Mouse (Mus musculus): ENCODE results near the gene Camkmt. TPM values are rescaled to one million over a fixed set of nuclear protein-coding genes. Genes with fewer than 3 reads are reported as not detected.

Gene Camkmt
- total RNA-seq, 2 experiments from 2014 or later: 13.1 to 13.6 TPM

GRCm38 (mm10) chr17:85100232-85100631, 9.9 kb downstream of the Camkmt start:
- Histone ChIP-seq H3K4me3 (no peak overlapping the region), H3K27ac (no peak overlapping the region)
- no peak for DNase-seq (ENCODE audit: low spot score in 2 of 2)
- no peak for TF ChIP-seq CTCF (conservative IDR thresholded peaks at IDR 0.05)

DNA sequence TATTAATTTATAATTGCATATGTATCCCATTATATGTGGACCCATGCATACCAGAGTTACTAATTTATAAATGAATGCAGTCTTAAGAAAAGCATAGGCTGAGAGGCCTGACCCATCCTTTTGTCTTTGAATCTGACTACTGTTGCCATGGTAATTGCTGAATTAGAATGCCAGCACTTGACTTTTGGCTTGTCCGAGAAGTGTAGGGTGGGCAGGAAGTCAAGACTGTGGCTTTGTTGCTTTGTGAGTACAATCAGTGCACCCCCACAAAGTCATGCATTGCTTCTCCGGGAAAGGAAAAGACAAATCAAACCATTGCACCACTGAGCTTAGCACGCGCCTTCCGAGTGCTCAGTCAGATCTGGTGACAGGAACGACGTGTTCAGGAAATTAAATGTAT, 11.4 kb downstream of the Camkmt start:
- TF ChIP-seq CTCF (conservative IDR thresholded peaks at IDR 0.05): no peak
- no peak for DNase-seq (ENCODE audit: low spot score in 2 of 2)
- H3K4me3 ChIP-seq: no peak overlapping the region
- H3K27ac ChIP-seq: no peak overlapping the region

GRCm38 (mm10) chr17:85103310-85103709, 13.0 kb downstream of the Camkmt start:
- no peak for DNase-seq (ENCODE audit: low spot score in 2 of 2)
- Histone ChIP-seq H3K4me3 (no peak overlapping the region), H3K27ac (no peak overlapping the region)
- TF ChIP-seq CTCF (conservative IDR thresholded peaks at IDR 0.05): no peak

GRCm38 (mm10) chr17:85110640-85111039, 20.3 kb downstream of the Camkmt start:
- no peak for TF ChIP-seq CTCF (conservative IDR thresholded peaks at IDR 0.05)
- no peak for DNase-seq (ENCODE audit: low spot score in 2 of 2)
- Histone ChIP-seq H3K4me3 (no peak overlapping the region), H3K27ac (no peak overlapping the region)

DNA sequence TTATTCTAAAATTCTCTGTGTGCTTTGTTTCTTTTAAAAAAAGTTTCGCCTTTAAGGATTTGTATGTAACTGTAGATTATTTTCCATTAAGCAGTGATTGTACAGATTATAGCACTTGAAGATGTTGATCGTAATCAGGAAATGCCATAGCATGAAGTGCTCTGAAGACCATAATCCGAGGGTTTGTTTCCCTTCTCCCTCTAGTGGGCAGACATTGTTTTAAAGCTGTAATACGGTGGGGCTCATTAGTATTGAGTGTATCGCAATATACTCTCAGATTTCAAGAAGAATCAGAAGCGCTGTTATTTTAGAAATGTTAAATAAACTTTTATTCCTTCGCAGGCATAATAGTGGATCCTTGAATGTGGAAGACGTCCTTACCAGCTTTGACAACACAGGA, 23.1 kb downstream of the Camkmt start:
- Histone ChIP-seq H3K4me3 (no peak overlapping the region), H3K27ac (no peak overlapping the region)
- no peak for DNase-seq (ENCODE audit: low spot score in 2 of 2)
- TF ChIP-seq CTCF (conservative IDR thresholded peaks at IDR 0.05): peak; percentile 64

- H3K4me3 ChIP-seq: no peak overlapping the region
- no peak overlapping the region for H3K27ac ChIP-seq
- peak; percentile 95 for TF ChIP-seq CTCF (conservative IDR thresholded peaks at IDR 0.05)
- peak; percentile 32 to 78 for DNase-seq (ENCODE audit: low spot score in 2 of 2)
These were observed 26.3 kb downstream of the Camkmt start for GRCm38 (mm10) chr17:85116643-85117042.

DNA sequence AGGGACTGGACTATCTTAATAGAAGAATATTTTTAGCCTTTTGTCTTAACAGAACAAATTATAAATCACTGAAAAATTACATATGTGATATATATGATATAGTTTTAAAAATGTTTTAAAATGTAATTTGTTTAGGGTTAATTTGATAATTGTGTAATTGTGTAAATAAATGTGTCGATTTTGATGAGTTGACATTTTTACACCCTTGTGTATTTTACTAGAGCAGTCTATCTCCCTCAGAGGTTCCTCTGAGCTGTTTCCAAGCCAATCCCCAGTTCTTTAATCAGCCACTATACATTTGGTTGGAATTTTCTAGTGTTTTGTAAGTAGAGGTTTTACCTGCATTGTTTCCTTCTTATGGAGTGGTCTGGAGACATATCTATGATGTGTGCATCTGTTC, 48.0 kb downstream of the Camkmt start:
- H3K4me3 ChIP-seq: no peak overlapping the region
- no peak for DNase-seq (ENCODE audit: low spot score in 2 of 2)
- TF ChIP-seq CTCF (conservative IDR thresholded peaks at IDR 0.05): no peak
- no peak overlapping the region for H3K27ac ChIP-seq

- TF ChIP-seq CTCF (conservative IDR thresholded peaks at IDR 0.05): no peak
- DNase-seq (ENCODE audit: low spot score in 2 of 2): no peak
- H3K27ac ChIP-seq: no peak overlapping the region
- no peak overlapping the region for H3K4me3 ChIP-seq
These were observed 51.3 kb downstream of the Camkmt start for GRCm38 (mm10) chr17:85141621-85142020.

GRCm38 (mm10) chr17:85142495-85143111, 52.3 kb downstream of the Camkmt start:
- no peak overlapping the region for H3K27ac ChIP-seq
- no peak for DNase-seq (ENCODE audit: low spot score in 2 of 2)
- no peak for TF ChIP-seq CTCF (conservative IDR thresholded peaks at IDR 0.05)
- no peak overlapping the region for H3K4me3 ChIP-seq

DNA sequence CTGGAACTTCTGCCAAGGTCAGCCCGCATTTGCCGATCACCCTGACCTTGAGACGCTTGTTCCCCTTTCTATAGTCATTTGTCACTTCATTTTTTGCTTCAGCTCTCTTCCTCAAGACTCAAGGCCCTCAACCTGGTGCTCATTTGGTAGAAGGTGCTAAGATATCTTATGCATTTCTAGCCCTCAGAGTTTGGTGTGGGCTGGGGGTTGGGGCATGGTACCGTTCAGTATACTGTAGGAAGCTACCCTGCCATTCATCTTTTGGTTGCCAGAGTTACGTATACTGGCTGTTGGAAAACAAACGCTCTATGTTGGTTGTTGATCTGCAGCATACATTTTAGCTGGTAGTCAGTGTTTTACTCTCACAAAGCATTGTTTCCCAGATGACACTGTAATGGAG, 53.8 kb downstream of the Camkmt start:
- H3K4me3 ChIP-seq: no peak overlapping the region
- no peak for TF ChIP-seq CTCF (conservative IDR thresholded peaks at IDR 0.05)
- no peak overlapping the region for H3K27ac ChIP-seq
- DNase-seq (ENCODE audit: low spot score in 2 of 2): no peak

GRCm38 (mm10) chr17:85148348-85148747, 58.0 kb downstream of the Camkmt start:
- no peak overlapping the region for H3K4me3 ChIP-seq
- TF ChIP-seq CTCF (conservative IDR thresholded peaks at IDR 0.05): no peak
- no peak for DNase-seq (ENCODE audit: low spot score in 2 of 2)
- H3K27ac ChIP-seq: no peak overlapping the region

- DNase-seq (ENCODE audit: low spot score in 2 of 2): no peak
- Histone ChIP-seq H3K4me3 (no peak overlapping the region), H3K27ac (no peak overlapping the region)
- no peak for TF ChIP-seq CTCF (conservative IDR thresholded peaks at IDR 0.05)
These were observed 58.9 kb downstream of the Camkmt start for GRCm38 (mm10) chr17:85149211-85149738.

GRCm38 (mm10) chr17:85151264-85151663, 60.9 kb downstream of the Camkmt start:
- no peak for DNase-seq (ENCODE audit: low spot score in 2 of 2)
- H3K4me3 ChIP-seq: no peak overlapping the region
- H3K27ac ChIP-seq: no peak overlapping the region
- no peak for TF ChIP-seq CTCF (conservative IDR thresholded peaks at IDR 0.05)

GRCm38 (mm10) chr17:85158202-85158601, 67.8 kb downstream of the Camkmt start:
- no peak overlapping the region for H3K27ac ChIP-seq
- no peak for DNase-seq (ENCODE audit: low spot score in 2 of 2)
- TF ChIP-seq CTCF (conservative IDR thresholded peaks at IDR 0.05): no peak
- H3K4me3 ChIP-seq: no peak overlapping the region
